Mouse (Mus musculus): ENCODE measurements around the gene Sdk2. TPM values are rescaled to one million over a fixed set of nuclear protein-coding genes. Genes with fewer than 3 reads are reported as not detected.

Gene Sdk2
- total and polyA plus RNA-seq, 2 experiments from 2014 or later, result 1.9 to 18.5 TPM

DNA sequence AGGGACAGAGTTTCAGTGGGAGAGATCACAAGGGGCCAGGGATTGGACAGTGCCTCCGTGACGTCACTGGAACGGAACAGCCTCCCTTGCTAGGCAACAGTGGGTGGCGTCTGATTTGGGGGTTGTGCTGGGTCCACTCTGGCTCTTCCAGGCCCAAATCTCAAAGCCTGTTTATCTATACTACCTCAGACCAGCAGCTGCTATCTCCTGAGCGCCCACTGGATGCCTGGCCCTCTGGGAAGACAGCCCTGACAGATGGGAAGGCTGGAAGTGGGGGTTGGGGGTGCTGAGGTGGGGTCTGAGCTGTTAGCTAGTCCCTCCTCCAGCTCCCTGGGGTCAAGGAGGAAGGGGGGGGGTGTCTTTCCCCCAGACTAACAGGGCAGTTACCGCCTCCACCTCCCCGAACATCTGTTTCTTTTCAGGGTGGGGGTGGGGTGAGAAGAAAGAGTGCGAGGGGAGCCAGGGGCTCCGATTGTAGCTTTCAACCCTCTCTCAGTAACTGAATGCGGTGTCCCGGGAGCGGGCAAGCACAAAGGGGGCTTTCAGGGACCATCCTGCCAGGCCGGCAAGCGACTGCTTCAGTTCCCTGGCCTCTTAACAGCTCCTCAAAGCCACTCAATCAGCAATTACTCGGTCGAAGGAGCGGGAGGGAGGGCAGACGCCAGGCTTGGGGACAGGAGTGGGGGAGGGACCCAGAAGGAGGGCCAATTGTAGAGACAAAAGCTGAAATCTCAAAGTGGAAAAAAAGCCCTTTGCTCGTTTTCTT, 281.3 kb downstream of the Sdk2 start:
- peaks cover 35% of the 10 kb centered on the region for H3K4me1 ChIP-seq (ENCODE audit: insufficient read depth)
- H3K9me3 ChIP-seq (ENCODE audit: low read length), result no peaks in the 10 kb centered on the region
- no peaks in the 10 kb centered on the region for H3K36me3 ChIP-seq (ENCODE audit: insufficient read depth)
- H3K4me2 ChIP-seq (ENCODE audit: low read depth), result peak overlapping the region; percentile 56
- no peaks in the 10 kb centered on the region for H3K27me3 ChIP-seq (ENCODE audit: insufficient read depth, low read length)
- TF ChIP-seq CTCF (IDR thresholded peaks at IDR 0.05; ENCODE audit: low read depth), result no peak
- ATAC-seq (peak; percentile 92), DNase-seq (peak; percentile 83)
- H3K4me3 ChIP-seq (ENCODE audit: low read depth, low read length), result peak overlapping the region; percentile 30
- H3K9ac ChIP-seq, result peak overlapping the region; percentile 60
- 2% methylated on average over 19 of the region's 19 CpGs for WGBS
- H3K27ac ChIP-seq (ENCODE audit: low read depth, low read length), result peak overlapping the region; percentile 86

DNA sequence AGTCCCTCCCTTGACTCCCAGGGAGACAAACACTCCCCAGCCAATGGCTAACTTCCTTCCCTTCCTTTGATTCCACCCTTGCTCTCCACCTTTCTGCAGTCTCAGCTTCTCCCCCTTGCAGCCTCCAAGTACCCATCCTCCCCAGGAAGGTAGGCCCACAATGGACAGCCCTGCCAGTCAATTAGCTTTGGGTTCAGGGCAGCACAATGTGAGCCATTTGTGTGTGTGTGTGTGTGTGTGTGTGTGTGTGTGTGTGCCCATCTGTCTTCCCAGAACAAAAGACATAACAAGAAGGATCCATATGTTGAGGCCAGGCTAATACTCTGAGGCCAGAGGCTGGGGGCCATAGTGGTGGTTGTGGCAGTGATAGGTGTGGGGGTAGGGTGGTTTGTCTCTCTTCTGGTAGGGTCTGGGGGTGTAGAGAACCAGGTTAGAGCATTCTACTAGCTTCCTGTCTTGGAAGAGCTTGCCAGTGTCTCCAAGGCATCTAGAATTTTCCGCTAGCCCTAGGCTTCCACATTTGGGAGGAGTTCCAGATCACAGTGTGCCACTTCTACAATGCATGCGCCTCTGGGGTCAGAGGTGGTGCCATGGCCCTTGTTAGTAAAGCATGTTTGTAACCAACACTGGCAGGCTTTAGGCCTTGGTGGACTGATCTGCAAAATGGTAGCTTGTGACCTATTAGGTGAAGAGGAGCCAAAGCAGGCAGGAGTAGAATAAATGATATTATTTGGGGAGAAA, 282.0 kb downstream of the Sdk2 start:
- H3K9ac ChIP-seq, result no peak overlapping the region
- H3K4me2 ChIP-seq (ENCODE audit: low read depth), result no peak overlapping the region
- 22% methylated on average over 2 of the region's 2 CpGs for WGBS
- H3K4me1 ChIP-seq (ENCODE audit: insufficient read depth), result peaks cover 35% of the 10 kb centered on the region
- no peaks in the 10 kb centered on the region for H3K27me3 ChIP-seq (ENCODE audit: insufficient read depth, low read length)
- no peak for TF ChIP-seq CTCF (IDR thresholded peaks at IDR 0.05; ENCODE audit: low read depth)
- peak; percentile 52 for DNase-seq
- ATAC-seq, result no peak
- H3K27ac ChIP-seq (ENCODE audit: low read depth, low read length), result peak overlapping the region; percentile 86
- H3K36me3 ChIP-seq (ENCODE audit: insufficient read depth), result no peaks in the 10 kb centered on the region
- no peaks in the 10 kb centered on the region for H3K9me3 ChIP-seq (ENCODE audit: low read length)
- no peak overlapping the region for H3K4me3 ChIP-seq (ENCODE audit: low read depth, low read length)

DNA sequence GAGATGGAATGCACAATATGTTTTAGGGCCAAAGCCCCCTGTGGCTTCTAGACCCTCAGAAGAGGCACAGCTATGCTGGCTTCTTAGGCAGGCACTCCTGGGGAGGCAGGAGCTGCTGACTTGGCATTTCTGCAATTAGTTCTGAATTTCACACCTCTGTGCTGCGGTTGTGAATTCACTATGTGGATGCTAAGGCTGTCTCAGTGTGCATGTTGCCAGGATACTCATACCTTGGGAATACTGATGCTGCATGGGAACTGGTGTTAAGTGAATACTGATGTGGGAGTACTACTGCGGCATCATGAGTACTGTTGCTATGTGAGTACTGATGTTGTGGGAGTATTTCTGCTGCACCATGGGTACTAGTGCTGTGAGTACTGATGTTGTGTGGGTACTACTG, 284.4 kb downstream of the Sdk2 start:
- Histone ChIP-seq H3K4me2 (ENCODE audit: low read depth) (no peak overlapping the region), H3K4me3 (ENCODE audit: low read depth, low read length) (no peak overlapping the region), H3K36me3 (ENCODE audit: insufficient read depth) (no peaks in the 10 kb centered on the region), H3K27ac (ENCODE audit: low read depth, low read length) (peak overlapping the region; percentile 60), H3K4me1 (ENCODE audit: insufficient read depth) (peaks cover 26% of the 10 kb centered on the region), H3K27me3 (ENCODE audit: insufficient read depth, low read length) (no peaks in the 10 kb centered on the region), H3K9me3 (ENCODE audit: low read length) (no peaks in the 10 kb centered on the region), H3K9ac (no peak overlapping the region)
- no peak for DNase-seq
- no peak for ATAC-seq
- 76% methylated on average over 2 of the region's 2 CpGs for WGBS
- no peak for TF ChIP-seq CTCF (IDR thresholded peaks at IDR 0.05; ENCODE audit: low read depth)

DNA sequence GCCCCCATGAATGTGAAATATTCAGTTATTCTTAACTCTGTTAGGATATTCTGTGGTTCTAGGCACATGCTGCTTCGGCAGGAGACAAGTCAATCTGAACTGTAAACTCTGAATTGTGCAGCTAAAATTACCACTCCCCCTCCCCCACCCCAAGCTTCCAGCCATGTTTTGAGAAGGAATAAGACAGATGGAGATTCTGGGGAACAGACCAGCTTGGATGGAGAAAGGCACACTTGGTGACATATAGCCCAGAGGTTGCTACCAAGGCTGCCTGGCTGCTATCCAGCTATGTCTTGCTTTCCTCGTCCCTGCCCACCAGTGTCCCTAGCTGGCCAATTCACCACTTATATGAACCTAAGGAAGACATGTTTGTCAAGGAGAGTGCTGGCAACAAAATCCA, 284.8 kb downstream of the Sdk2 start:
- WGBS, result 26% methylated on average over 2 of the region's 2 CpGs
- H3K36me3 ChIP-seq (ENCODE audit: insufficient read depth), result no peaks in the 10 kb centered on the region
- H3K9me3 ChIP-seq (ENCODE audit: low read length), result no peaks in the 10 kb centered on the region
- peaks cover 23% of the 10 kb centered on the region for H3K4me1 ChIP-seq (ENCODE audit: insufficient read depth)
- DNase-seq (peak; percentile 75), ATAC-seq (no peak)
- no peak overlapping the region for H3K4me2 ChIP-seq (ENCODE audit: low read depth)
- H3K9ac ChIP-seq, result no peak overlapping the region
- no peaks in the 10 kb centered on the region for H3K27me3 ChIP-seq (ENCODE audit: insufficient read depth, low read length)
- TF ChIP-seq CTCF (IDR thresholded peaks at IDR 0.05; ENCODE audit: low read depth), result no peak
- H3K4me3 ChIP-seq (ENCODE audit: low read depth, low read length), result no peak overlapping the region
- H3K27ac ChIP-seq (ENCODE audit: low read depth, low read length), result peak overlapping the region; percentile 60

DNA sequence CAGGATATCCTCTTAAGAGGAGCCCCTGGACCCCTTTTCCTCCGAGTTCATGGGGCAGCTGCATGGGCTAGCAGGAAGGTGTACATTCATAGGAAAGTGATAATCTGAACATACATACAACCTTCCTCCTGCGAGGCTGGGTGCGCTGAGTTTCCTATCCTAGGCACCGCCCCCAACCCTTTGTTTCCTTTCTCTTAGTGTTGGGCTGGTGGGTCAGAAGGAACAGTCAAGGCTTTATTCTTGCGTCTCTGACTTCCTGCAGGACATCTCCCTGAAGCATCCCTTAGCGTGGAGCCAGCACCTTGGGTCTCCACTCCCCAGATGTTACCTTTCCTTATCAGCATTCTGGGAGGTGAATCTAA, 287.2 kb downstream of the Sdk2 start:
- no peaks in the 10 kb centered on the region for H3K36me3 ChIP-seq (ENCODE audit: insufficient read depth)
- ATAC-seq (no peak), DNase-seq (no peak)
- H3K9ac ChIP-seq, result no peak overlapping the region
- peaks cover 7% of the 10 kb centered on the region; the same call in 1 of the 2 replicates for H3K4me1 ChIP-seq (ENCODE audit: insufficient read depth)
- no peaks in the 10 kb centered on the region for H3K9me3 ChIP-seq (ENCODE audit: low read length)
- no peak overlapping the region for H3K4me3 ChIP-seq (ENCODE audit: low read depth, low read length)
- no peak for TF ChIP-seq CTCF (IDR thresholded peaks at IDR 0.05; ENCODE audit: low read depth)
- H3K27me3 ChIP-seq (ENCODE audit: insufficient read depth, low read length), result no peaks in the 10 kb centered on the region
- WGBS, result 25% methylated on average over 6 of the region's 6 CpGs
- no peak overlapping the region for H3K4me2 ChIP-seq (ENCODE audit: low read depth)
- H3K27ac ChIP-seq (ENCODE audit: low read depth, low read length), result no peak overlapping the region

DNA sequence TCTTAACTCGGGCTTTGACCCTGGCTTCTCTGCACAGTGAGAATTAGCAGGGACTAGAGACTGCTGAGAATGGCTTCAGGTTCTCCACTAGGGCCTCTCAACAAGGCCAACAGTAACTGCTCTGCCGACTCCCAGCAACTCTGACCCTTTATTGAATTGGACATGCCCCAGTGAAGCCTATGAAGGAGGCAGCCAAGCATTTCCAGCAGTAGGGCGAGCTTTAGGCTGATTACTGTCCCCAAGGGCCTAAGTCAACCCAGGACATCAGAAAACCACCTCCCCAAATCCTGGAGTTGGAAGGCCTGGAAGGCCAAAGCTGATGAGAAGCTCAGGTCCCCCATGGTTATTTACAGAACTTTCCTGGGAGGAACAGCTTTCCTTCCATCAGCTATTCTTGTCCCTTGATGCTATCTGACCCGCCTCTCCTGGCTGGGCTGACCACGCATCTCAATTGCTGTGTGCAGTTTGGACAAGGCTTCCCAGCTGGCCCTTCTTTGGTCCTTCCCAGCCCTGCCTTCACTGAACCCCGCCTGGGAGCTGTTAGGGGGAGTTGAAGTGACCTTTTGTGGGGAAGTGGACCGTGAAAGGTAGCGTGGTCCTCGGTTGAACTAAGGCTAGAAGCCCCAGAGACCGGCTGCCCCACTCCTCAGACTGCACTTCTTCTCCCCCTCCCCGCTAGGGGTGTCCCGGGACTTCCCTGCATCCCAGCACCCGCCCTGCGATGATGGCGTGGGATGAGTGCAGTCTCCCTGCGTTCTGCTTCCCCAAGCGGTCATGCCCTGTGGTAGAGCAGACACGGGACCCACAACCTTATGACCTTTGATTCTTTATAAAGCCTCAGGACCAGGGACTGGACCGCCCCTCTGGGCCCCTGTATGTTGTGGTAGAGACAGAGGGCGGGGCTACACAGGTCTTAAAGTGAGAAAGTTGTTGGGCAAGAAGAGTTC, 287.8 kb downstream of the Sdk2 start:
- no peaks in the 10 kb centered on the region for H3K9me3 ChIP-seq (ENCODE audit: low read length)
- 30% methylated on average over 20 of the region's 20 CpGs for WGBS
- no peak overlapping the region for H3K27ac ChIP-seq (ENCODE audit: low read depth, low read length)
- H3K4me2 ChIP-seq (ENCODE audit: low read depth), result no peak overlapping the region
- no peak overlapping the region for H3K9ac ChIP-seq
- no peak overlapping the region for H3K4me3 ChIP-seq (ENCODE audit: low read depth, low read length)
- H3K36me3 ChIP-seq (ENCODE audit: insufficient read depth), result no peaks in the 10 kb centered on the region
- DNase-seq, result no peak
- H3K27me3 ChIP-seq (ENCODE audit: insufficient read depth, low read length), result no peaks in the 10 kb centered on the region
- peaks cover 7% of the 10 kb centered on the region; the same call in 1 of the 2 replicates for H3K4me1 ChIP-seq (ENCODE audit: insufficient read depth)
- TF ChIP-seq CTCF (IDR thresholded peaks at IDR 0.05; ENCODE audit: low read depth), result no peak
- ATAC-seq, result no peak

All from forebrain, postnatal 0 days (tissue).